In the genomic region with DNA sequence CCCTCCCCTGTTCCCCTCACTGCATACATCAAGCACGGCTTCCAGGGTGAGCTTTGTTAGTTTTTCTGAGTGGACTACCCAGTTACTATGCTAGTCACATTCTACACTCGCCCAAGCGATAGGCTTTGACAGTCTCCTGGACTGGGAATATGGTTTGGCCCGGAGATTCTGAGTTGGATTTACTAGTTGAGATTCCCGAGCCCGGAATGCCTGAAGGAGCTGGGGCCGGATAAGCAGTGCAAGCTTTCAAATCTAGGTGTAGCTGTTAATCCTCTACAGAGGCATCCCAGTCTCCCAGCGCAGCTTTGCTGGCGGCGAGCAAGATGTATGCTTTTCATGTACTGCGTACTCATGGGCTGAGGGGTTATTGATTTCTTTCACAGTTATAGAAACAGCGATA, we compare ENCODE assay signal across 9 mouse cellular contexts. TPM values are rescaled to one million over a fixed set of nuclear protein-coding genes. Genes with fewer than 3 reads are reported as not detected.
DNase-seq lines count a peak whose midpoint lies in the region; ATAC-seq and TF ChIP-seq lines count a peak whose summit lies in the region.
"Had no signal": no experiment of that assay in that cellular context is flagged by ENCODE, and none has a peak within 500 bp of the region (broad histone marks: within the 10 kb centered on the region; RNA-seq: fewer than 3 reads in every experiment).

No protein-coding gene starts in this region.

- no peak overlapping the region for H3K27ac ChIP-seq in embryonic fibroblast, embryonic 13.5 days (ENCODE audit: insufficient read depth, low read length)
- H3K27ac ChIP-seq in hindbrain, embryonic 15.5 days (replicated peaks): peak overlapping the region; percentile 87
- no peak overlapping the region for H3K27ac ChIP-seq in lung, embryonic 16.5 days (ENCODE audit: low read length)

- H3K27me3 ChIP-seq in hindbrain, embryonic 15.5 days: no peaks in the 10 kb centered on the region
- no peaks in the 10 kb centered on the region for H3K27me3 ChIP-seq in lung, embryonic 16.5 days (ENCODE audit: control insufficient read depth, insufficient read depth, low read depth, low read length)

- H3K9me3 ChIP-seq in hindbrain, embryonic 15.5 days: no peaks in the 10 kb centered on the region
- H3K9me3 ChIP-seq in lung, embryonic 16.5 days (ENCODE audit: control insufficient read depth, low read length): no peaks in the 10 kb centered on the region

- under 1% methylated on average over 12 of the region's 12 CpGs for WGBS in hindbrain, embryonic 15.5 days
- 2% methylated on average over 12 of the region's 12 CpGs for WGBS in lung, embryonic 16.5 days

- DNase-seq in 3134 (ENCODE audit: extremely low read depth, insufficient read length, low spot score): peak; percentile 22
- peak; percentile 13 for DNase-seq in adrenal gland, postnatal 25 days
- peak; percentile 66 to 68 for DNase-seq in layer of hippocampus, postnatal 36 days
- peak; percentile 67 to 79 for DNase-seq in right cerebral cortex, adult 2 months (ENCODE audit: low spot score in 2 of 2)
- DNase-seq in natural killer cell, adult 2 months (ENCODE audit: low spot score in 2 of 2): no peak

- TF ChIP-seq CTCF in embryonic fibroblast, embryonic 13.5 days (IDR thresholded peaks at IDR 0.05; ENCODE audit: borderline replicate concordance, insufficient read depth, low read length): no peak

- ATAC-seq in hindbrain, embryonic 15.5 days (ENCODE audit: low FRiP score, low read depth): peak; percentile 39
- ATAC-seq in lung, embryonic 16.5 days (ENCODE audit: low read depth): 0 out of 2 replicates have a peak, but pooled peaks have one; percentile 31

- TF ChIP-seq POLR2A in embryonic fibroblast, embryonic 13.5 days (IDR thresholded peaks at IDR 0.05; ENCODE audit: low read depth, low read length): no peak

- H3K4me3 ChIP-seq in embryonic fibroblast, embryonic 13.5 days (ENCODE audit: insufficient read depth, low read length): peak overlapping the region; percentile 89
- H3K4me3 ChIP-seq in hindbrain, embryonic 15.5 days: peak overlapping the region; percentile 60
- peak overlapping the region; percentile 52 for H3K4me3 ChIP-seq in lung, embryonic 16.5 days (ENCODE audit: low read length)

- H3K4me2 ChIP-seq in hindbrain, embryonic 15.5 days: peak overlapping the region; percentile 65
- peak overlapping the region; percentile 70 for H3K4me2 ChIP-seq in lung, embryonic 16.5 days (ENCODE audit: low read depth, low read length)

- H3K9ac ChIP-seq in hindbrain, embryonic 15.5 days: peak overlapping the region; percentile 62
- H3K9ac ChIP-seq in lung, embryonic 16.5 days (ENCODE audit: low read length): peak overlapping the region; percentile 58

- no peaks in the 10 kb centered on the region for H3K4me1 ChIP-seq in embryonic fibroblast, embryonic 13.5 days (ENCODE audit: control insufficient read depth, insufficient read depth, low read length)
- H3K4me1 ChIP-seq in hindbrain, embryonic 15.5 days (replicated peaks): peaks cover 16% of the 10 kb centered on the region
- H3K4me1 ChIP-seq in lung, embryonic 16.5 days (replicated peaks; ENCODE audit: control insufficient read depth, insufficient read depth, low read length): 0 out of 2 replicates have a peak, but pooled peaks cover 2% of the 10 kb centered on the region

- H3K36me3 ChIP-seq in hindbrain, embryonic 15.5 days: no peaks in the 10 kb centered on the region
- H3K36me3 ChIP-seq in lung, embryonic 16.5 days (ENCODE audit: control insufficient read depth, insufficient read depth, low read length): no peaks in the 10 kb centered on the region

RNA-seq across cellular contexts. Expression of a gene that starts 0.8 kb away (rescaled TPM):
- total RNA-seq in adrenal gland, postnatal 25 days (2021): 7.2 and 8.2 TPM in 2 replicates
- 11.9 and 20.5 TPM in 2 replicates for polyA plus RNA-seq in embryonic fibroblast, embryonic 13.5 days (2011; ENCODE audit: insufficient read length, low read depth, missing spikeins)
- polyA plus RNA-seq in hindbrain, embryonic 15.5 days (2015; fragmentation: Nextera tagmentation; extraction: Ambion mirVana): 33.6 and 39.0 TPM in 2 replicates
- 10 to 100 TPM; 36.6 to 40.6 TPM for total RNA-seq in layer of hippocampus, postnatal 36 days (2021)
- 16.0 and 17.1 TPM in 2 replicates for polyA plus RNA-seq in lung, embryonic 16.5 days (2015; fragmentation: Nextera tagmentation; extraction: Ambion mirVana)
- total RNA-seq: neutrophil, adult 5-6 weeks had no signal

Comparison
In these comparisons a context has a peak if more than half of its experiments do, and no peak if none do; other contexts are left out.
1. DNase-seq: peak in 3134 (single experiment), adrenal gland, postnatal 25 days (single experiment), layer of hippocampus, postnatal 36 days (2 of 2) and right cerebral cortex, adult 2 months (2 of 2); none in natural killer cell, adult 2 months (0 of 2).
2. Peak in every context shown above with its lines, with median percentiles within 50 percentile points of each other: H3K4me3 ChIP-seq.